Mouse (Mus musculus) heart, postnatal 4 days (tissue): Measurements from ENCODE around the gene Fbxl5. TPM values are rescaled to one million over a fixed set of nuclear protein-coding genes. Genes with fewer than 3 reads are reported as not detected.

Experiments
- DNase-seq: peaks from one replicate; pipeline ENCODE4 v3.0.0; 2021
- total RNA-seq, 2 experiments: library from RNA; stranded (reverse); gene quantifications; 2 replicates each; pipeline ENCODE4 v1.2.3; 2021

Gene Fbxl5
- total RNA-seq, 2 experiments from 2014 or later, result 35.7 to 37.8 TPM

GRCm38 (mm10) chr5:43781423-43781976 lies 39.9 kb downstream of the Fbxl5 start:
- peak; percentile 49 for DNase-seq

- DNase-seq, result no peak
Observed at GRCm38 (mm10) chr5:43778583-43778982, 42.9 kb downstream of the Fbxl5 start.

- DNase-seq, result no peak
Observed at GRCm38 (mm10) chr5:43776993-43777392, 44.4 kb downstream of the Fbxl5 start.

GRCm38 (mm10) chr5:43776407-43776806 lies 45.0 kb downstream of the Fbxl5 start:
- DNase-seq, result peak; percentile 10

GRCm38 (mm10) chr5:43771555-43771954 lies 49.9 kb downstream of the Fbxl5 start:
- no peak for DNase-seq

- DNase-seq, result no peak
Observed at GRCm38 (mm10) chr5:43770618-43771354, 50.7 kb downstream of the Fbxl5 start.

GRCm38 (mm10) chr5:43749092-43749491 lies 72.3 kb downstream of the Fbxl5 start:
- DNase-seq, result no peak

- DNase-seq, result no peak
Observed at GRCm38 (mm10) chr5:43748039-43748438, 73.4 kb downstream of the Fbxl5 start.

- no peak for DNase-seq
Observed at GRCm38 (mm10) chr5:43745156-43745555, 76.3 kb downstream of the Fbxl5 start.

- no peak for DNase-seq
Observed at GRCm38 (mm10) chr5:43744187-43744586, 77.3 kb downstream of the Fbxl5 start.

- DNase-seq, result no peak
Observed at GRCm38 (mm10) chr5:43732381-43732780, 89.1 kb downstream of the Fbxl5 start.

- DNase-seq, result no peak
Observed at GRCm38 (mm10) chr5:43728375-43729165, 92.9 kb downstream of the Fbxl5 start.

GRCm38 (mm10) chr5:43723830-43724229 lies 97.6 kb downstream of the Fbxl5 start:
- no peak for DNase-seq

- no peak for DNase-seq
Observed at GRCm38 (mm10) chr5:43722452-43722783, 99.0 kb downstream of the Fbxl5 start.

GRCm38 (mm10) chr5:43721538-43722451 lies 99.6 kb downstream of the Fbxl5 start:
- no peak for DNase-seq

- DNase-seq, result no peak
Observed at GRCm38 (mm10) chr5:43699240-43699639, 122.2 kb downstream of the Fbxl5 start.

GRCm38 (mm10) chr5:43697133-43697532 lies 124.3 kb downstream of the Fbxl5 start:
- no peak for DNase-seq

Other genes with a start within 250 kb of the Fbxl5 start
- gene Cc2d2a, start 159.3 kb downstream of the Fbxl5 start, total RNA-seq, result 10 to 100 TPM; 12.5 to 13.3 TPM
- gene Bst1, start 2.8 kb downstream of the Fbxl5 start, total RNA-seq, result 1 to 10 TPM in 1 of 2 experiments, under 1 TPM in 1; 0.71 to 2.1 TPM
- 1 to 10 TPM; 9.3 to 9.6 TPM for gene Cd38, start 46.9 kb upstream of the Fbxl5 start, total RNA-seq
- gene Gm7879, start 91.5 kb upstream of the Fbxl5 start, total RNA-seq, result 10 to 100 TPM in 1 of 2 experiments, 1 to 10 TPM in 1; 8.8 to 11.2 TPM
- 1 to 10 TPM in 1 of 2 experiments, under 1 TPM in 1; 0.31 to 1.2 TPM for gene Fgfbp1, start 160.1 kb upstream of the Fbxl5 start, total RNA-seq